Mouse (Mus musculus): ENCODE measurements around the gene Arid3b. TPM values are rescaled to one million over a fixed set of nuclear protein-coding genes. Genes with fewer than 3 reads are reported as not detected.
A peak's percentile ranks its signal among the peaks of the same experiment; 100 is the strongest.

Gene Arid3b
- total and polyA plus RNA-seq, 2 experiments from 2014 or later = 4.6 to 5.3 TPM

DNA sequence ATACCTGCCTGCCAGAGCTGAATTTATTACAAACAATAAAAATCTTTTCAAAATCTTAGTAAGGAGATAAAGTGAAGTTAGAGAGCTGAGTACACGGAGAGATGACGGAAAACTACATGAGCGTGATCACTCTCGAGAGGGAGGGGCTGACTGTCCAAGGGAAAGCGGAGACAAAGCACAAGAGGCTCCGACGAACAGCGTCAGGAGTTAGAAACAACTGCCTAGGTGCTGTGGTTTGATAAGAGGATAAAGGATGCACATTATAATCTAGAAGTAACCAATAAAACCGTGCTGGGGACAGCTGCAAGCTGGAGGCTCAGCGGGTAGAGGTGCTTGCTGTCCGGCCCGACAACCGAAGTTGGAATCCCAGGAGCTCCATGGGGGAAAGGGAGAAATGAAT, 13.8 kb downstream of the Arid3b start:
- WGBS = 69% methylated on average over 13 of the region's 13 CpGs
- no peak overlapping the region for H3K4me3 ChIP-seq (ENCODE audit: low read depth, low read length)
- no peak overlapping the region for H3K9ac ChIP-seq (replicated peaks; ENCODE audit: low read length, poor library complexity, severe bottlenecking)
- no peaks in the 10 kb centered on the region for H3K36me3 ChIP-seq (ENCODE audit: insufficient read depth, low read length)
- no peaks in the 10 kb centered on the region for H3K9me3 ChIP-seq (ENCODE audit: low read length)
- H3K4me1 ChIP-seq (ENCODE audit: insufficient read depth, low read length) = no peaks in the 10 kb centered on the region
- no peak for TF ChIP-seq CTCF (IDR thresholded peaks at IDR 0.05)
- H3K27me3 ChIP-seq (ENCODE audit: insufficient read depth, low read length) = no peaks in the 10 kb centered on the region
- no peak overlapping the region for H3K4me2 ChIP-seq (ENCODE audit: low read depth, low read length, poor library complexity, severe bottlenecking)
- DNase-seq (ENCODE audit: low spot score) = no peak
- no peak for ATAC-seq (ENCODE audit: low FRiP score)
- H3K27ac ChIP-seq (ENCODE audit: low read depth, low read length) = no peak overlapping the region

- Histone ChIP-seq H3K9ac (replicated peaks; ENCODE audit: low read length, poor library complexity, severe bottlenecking) (no peak overlapping the region), H3K4me2 (ENCODE audit: low read depth, low read length, poor library complexity, severe bottlenecking) (no peak overlapping the region), H3K27ac (ENCODE audit: low read depth, low read length) (no peak overlapping the region), H3K4me3 (ENCODE audit: low read depth, low read length) (no peak overlapping the region), H3K27me3 (ENCODE audit: insufficient read depth, low read length) (no peaks in the 10 kb centered on the region), H3K36me3 (ENCODE audit: insufficient read depth, low read length) (no peaks in the 10 kb centered on the region), H3K4me1 (ENCODE audit: insufficient read depth, low read length) (peaks cover 9% of the 10 kb centered on the region; the same call in 1 of the 2 replicates), H3K9me3 (ENCODE audit: low read length) (no peaks in the 10 kb centered on the region)
- ATAC-seq (ENCODE audit: low FRiP score) (no peak), DNase-seq (ENCODE audit: low spot score) (no peak)
- 32% methylated on average over 16 of the region's 16 CpGs for WGBS
- no peak for TF ChIP-seq CTCF (IDR thresholded peaks at IDR 0.05)
Measured at GRCm38 (mm10) chr9:57820186-57821080, 16.2 kb downstream of the Arid3b start.

DNA sequence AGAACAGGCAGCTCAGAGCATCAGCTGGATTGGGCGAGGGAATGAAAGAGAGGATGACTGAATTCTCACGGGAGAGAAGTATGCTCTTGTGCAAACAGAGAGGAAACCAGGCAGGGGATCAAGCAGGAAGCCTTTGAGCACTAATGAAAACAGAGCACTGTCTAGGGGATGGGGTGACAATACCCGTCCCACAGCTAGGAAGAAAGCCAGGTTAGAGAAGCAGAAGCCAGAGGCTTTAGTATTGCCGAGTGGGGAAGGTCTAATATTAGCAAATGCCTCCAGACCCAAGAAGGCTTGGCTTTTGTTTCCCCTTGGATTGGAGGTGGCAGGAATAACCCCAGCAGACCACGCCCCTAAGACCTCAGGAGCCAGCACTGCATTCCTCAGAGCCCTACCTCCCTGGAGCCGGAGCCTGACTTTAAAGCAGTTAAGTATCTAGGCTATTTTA, 19.3 kb downstream of the Arid3b start:
- Histone ChIP-seq H3K27me3 (ENCODE audit: insufficient read depth, low read length) (no peaks in the 10 kb centered on the region), H3K4me3 (ENCODE audit: low read depth, low read length) (no peak overlapping the region), H3K9me3 (ENCODE audit: low read length) (no peaks in the 10 kb centered on the region), H3K9ac (replicated peaks; ENCODE audit: low read length, poor library complexity, severe bottlenecking) (no peak overlapping the region), H3K4me1 (ENCODE audit: insufficient read depth, low read length) (peaks cover 23% of the 10 kb centered on the region; the same call in 1 of the 2 replicates), H3K27ac (ENCODE audit: low read depth, low read length) (0 out of 2 replicates have a peak overlapping the region, but pooled peaks have one; percentile 3), H3K4me2 (ENCODE audit: low read depth, low read length, poor library complexity, severe bottlenecking) (no peak overlapping the region), H3K36me3 (ENCODE audit: insufficient read depth, low read length) (no peaks in the 10 kb centered on the region)
- ATAC-seq (ENCODE audit: low FRiP score) (no peak), DNase-seq (ENCODE audit: low spot score) (no peak)
- WGBS = 15% methylated on average over 6 of the region's 6 CpGs
- no peak for TF ChIP-seq CTCF (IDR thresholded peaks at IDR 0.05)

GRCm38 (mm10) chr9:57814866-57815265, 21.7 kb downstream of the Arid3b start:
- Histone ChIP-seq H3K4me1 (ENCODE audit: insufficient read depth, low read length) (peaks cover 28% of the 10 kb centered on the region; the same call in 1 of the 2 replicates), H3K4me3 (ENCODE audit: low read depth, low read length) (no peak overlapping the region), H3K27me3 (ENCODE audit: insufficient read depth, low read length) (no peaks in the 10 kb centered on the region), H3K27ac (ENCODE audit: low read depth, low read length) (no peak overlapping the region), H3K4me2 (ENCODE audit: low read depth, low read length, poor library complexity, severe bottlenecking) (no peak overlapping the region), H3K36me3 (ENCODE audit: insufficient read depth, low read length) (no peaks in the 10 kb centered on the region), H3K9ac (replicated peaks; ENCODE audit: low read length, poor library complexity, severe bottlenecking) (no peak overlapping the region), H3K9me3 (ENCODE audit: low read length) (no peaks in the 10 kb centered on the region)
- WGBS = 24% methylated on average over 3 of the region's 3 CpGs
- no peak for TF ChIP-seq CTCF (IDR thresholded peaks at IDR 0.05)
- ATAC-seq (ENCODE audit: low FRiP score) (no peak), DNase-seq (ENCODE audit: low spot score) (no peak)

DNA sequence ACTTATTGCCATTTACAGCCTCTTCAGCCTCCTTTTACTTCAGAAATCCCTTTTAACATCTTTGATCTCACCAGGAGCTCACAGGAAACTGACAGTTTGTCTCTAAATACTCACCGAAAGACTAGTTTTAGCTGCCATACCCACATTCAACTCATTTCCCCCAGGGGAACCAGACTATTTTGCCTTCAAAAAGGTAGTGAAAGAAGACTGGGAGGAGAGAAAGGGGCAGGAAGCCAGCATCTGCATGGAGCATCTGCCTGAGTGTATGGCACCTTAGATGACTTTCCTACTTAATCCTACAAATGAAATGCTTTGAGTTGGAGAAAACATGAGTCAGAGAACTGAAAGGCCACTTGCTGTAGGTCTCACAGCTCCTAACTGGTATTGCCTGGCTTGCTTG, 22.6 kb downstream of the Arid3b start:
- ATAC-seq (ENCODE audit: low FRiP score) (no peak), DNase-seq (ENCODE audit: low spot score) (no peak)
- Histone ChIP-seq H3K9me3 (ENCODE audit: low read length) (no peaks in the 10 kb centered on the region), H3K9ac (replicated peaks; ENCODE audit: low read length, poor library complexity, severe bottlenecking) (no peak overlapping the region), H3K27ac (ENCODE audit: low read depth, low read length) (no peak overlapping the region; the same call in 1 of the 2 replicates), H3K27me3 (ENCODE audit: insufficient read depth, low read length) (no peaks in the 10 kb centered on the region), H3K36me3 (ENCODE audit: insufficient read depth, low read length) (no peaks in the 10 kb centered on the region), H3K4me3 (ENCODE audit: low read depth, low read length) (no peak overlapping the region), H3K4me2 (ENCODE audit: low read depth, low read length, poor library complexity, severe bottlenecking) (no peak overlapping the region), H3K4me1 (ENCODE audit: insufficient read depth, low read length) (peaks cover 28% of the 10 kb centered on the region; the same call in 1 of the 2 replicates)
- no peak for TF ChIP-seq CTCF (IDR thresholded peaks at IDR 0.05)
- WGBS = 30% methylated on average over 1 of the region's 1 CpGs
